Mouse (Mus musculus) adrenal gland, postnatal 4 days (tissue): ENCODE results near the gene Bahcc1. TPM values are rescaled to one million over a fixed set of nuclear protein-coding genes. Genes with fewer than 3 reads are reported as not detected.

Experiments used
- DNase-seq, 2 experiments: peaks; one replicate each; pipeline ENCODE4 v3.0.0; 2021 to 2022; ENCODE audit warnings: low spot score in 2 of 2, mixed read lengths in 2 of 2
- total RNA-seq, 2 experiments: library from RNA; stranded (reverse); gene quantifications; 2 replicates each; pipeline ENCODE4 v1.2.3; 2021

Bahcc1 gene
- total RNA-seq, 2 experiments from 2014 or later, result 25.3 to 26.7 TPM

DNA sequence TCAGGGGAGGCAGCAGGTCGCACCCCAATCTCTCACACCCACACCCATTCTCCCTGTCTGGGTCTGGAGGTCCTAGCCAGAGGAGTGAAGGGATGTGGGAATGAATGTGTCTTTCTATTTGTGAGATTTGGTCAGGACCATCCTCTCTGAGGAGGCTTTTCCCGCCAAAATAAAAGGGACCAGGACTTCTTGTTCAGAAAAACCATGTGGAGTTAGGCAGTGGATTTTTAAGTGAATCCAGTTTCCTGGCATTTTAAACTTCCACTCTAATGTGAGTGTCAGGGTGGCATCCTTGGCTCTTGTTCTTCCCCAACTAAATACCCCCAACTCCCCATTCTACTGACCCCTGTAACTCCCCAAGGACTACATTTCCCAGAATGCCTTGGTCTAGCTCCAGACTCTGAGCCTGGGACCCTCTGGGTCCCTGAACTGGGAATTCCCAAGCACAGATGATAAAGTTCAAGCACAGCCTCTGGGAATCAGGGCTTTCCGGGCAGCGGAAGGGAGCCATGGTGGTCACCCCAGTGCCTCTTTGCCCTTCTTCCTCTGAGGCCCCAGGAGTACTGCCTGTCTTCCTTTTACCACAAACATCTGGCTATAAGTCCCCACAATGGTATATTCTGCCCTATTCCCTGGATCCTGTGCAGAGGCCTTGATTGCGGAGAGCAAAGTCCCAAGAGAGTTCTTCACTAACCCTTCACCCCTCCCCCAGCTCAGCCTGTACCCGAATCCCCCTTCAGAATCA lies 9.4 kb downstream of the Bahcc1 start:
- DNase-seq, result no peak

DNA sequence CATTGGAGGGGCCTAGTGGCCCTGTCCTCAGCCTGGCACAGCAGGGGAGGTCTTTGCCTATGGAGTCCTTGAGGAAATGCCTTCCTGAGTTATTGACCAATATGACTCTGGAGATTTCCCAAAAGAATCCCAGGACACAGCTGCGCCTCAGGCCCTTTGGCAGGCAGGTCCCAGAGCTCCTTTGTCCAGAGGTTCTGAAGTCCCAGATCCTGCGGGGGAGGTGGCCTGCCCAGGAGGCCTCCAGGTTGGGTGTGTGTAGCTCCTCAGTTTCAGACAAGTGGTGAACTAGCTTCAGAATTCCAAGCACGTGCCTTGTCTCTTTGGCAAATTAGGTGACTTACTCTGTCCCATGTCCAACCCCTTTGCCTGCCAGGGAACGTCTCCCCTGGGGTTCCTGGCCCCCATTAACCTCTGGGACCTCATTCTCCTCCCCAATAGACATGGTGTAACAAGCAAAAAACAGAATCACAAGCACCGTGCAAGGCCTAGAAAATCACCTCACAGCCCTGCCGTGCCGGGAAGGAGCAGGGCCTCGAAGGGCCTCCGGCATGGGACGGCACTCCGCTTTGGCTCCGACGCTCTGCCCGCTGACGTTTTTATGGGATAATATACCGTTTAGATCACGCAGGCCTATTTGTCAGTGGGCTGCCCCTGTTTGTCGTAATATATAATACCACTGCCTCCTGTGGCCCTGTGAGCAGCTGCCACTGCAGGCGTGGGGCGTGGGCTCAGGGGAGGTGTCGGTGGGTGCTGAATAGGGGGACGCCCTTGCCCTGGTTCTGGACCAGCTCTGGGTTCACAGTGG lies 10.2 kb downstream of the Bahcc1 start:
- no peak for DNase-seq

DNA sequence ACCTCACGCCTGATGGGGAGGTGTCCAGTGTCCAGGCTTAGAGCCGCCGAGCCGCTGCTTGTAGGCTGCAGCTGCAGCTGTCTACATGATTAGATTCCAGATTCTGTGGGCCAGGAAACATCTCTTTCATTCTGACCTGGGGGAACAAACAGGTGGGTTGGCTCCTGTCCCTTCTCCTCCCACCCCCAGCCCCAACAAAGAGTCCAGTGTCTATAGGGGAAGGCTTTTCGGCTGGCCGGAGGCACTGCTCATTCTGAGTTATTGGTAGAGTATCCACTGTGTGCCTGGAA lies 10.7 kb downstream of the Bahcc1 start:
- no peak for DNase-seq

DNA sequence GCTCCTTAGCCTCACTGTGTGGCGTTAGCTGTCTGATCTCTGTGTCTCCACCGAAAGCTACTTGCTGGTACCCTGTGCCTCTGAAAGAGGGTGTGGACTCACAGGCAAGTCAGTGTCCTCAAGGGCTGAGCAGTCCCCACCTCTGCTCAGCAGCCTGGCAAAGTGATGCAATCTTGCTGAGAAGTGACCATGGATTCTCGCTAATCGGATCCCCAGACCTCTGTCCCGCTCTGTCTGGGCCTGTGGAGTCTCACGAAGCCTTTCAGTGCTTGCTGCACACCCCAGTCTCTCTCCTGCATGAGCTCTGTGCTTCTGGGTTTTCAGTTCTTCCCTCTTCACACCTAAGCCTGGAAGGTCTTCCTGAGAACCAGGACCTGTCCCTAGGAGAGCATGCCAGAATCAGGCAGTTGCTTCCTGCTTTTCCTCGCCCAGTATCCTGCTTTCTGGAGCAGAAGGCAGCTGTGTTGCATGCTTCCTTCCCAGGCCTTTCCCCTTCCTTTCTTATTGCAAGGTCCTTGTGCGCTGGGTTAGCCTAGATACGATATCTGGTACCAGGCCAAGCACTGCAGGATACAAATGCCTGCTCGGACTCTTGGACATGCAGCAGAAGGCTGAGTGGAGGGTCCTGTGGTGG lies 15.5 kb downstream of the Bahcc1 start:
- no peak for DNase-seq

GRCm38 (mm10) chr11:120248899-120249298 lies 16.2 kb downstream of the Bahcc1 start:
- DNase-seq, result no peak

DNA sequence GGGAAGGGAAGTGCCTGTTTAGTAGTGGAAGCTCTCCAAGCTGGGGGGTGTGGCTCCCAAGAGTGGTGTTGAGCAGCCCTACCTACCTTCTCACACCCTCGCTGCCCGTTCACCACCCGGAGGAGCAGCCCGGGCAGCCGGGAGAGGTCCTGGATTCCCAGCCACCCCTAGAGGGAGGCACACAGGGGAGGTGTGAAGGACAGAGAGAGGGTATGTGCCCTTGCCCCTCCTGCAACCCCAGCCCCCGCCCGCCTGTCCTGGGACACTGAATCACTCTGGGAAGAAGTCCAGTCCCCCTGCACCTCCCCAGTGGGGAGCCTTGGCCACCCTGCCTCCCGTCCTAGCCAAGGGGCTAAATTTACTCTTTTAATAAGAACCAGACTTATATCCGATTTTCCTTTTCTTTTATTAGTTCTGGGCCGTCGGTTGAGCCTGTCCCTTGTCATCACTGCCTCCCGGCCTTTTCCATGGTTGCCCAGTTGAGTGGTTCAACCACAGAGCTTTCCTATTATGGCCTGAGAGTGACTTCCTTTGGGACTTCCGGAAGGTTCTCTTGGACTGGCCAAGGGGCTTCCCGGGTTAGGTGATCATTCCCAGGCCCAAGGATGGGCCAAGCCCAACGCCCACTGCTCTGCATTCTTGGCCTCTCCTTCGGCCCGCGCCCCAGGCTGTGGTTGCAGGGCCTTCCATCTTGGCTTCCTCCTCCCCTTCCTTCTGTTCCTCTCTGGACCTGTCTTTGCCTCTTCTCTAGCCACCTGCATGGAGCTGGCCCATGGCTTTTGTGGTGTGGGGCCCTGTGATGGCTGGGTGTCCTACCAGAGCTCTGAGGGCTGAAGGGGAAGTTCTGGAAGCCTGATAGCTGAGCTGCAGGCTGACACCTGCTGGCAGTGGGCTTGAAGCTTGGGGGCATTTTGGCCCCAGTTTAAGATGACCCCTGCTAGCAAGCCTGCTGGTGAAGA lies 18.5 kb downstream of the Bahcc1 start:
- DNase-seq, result no peak

- DNase-seq, result no peak
These were observed 19.2 kb downstream of the Bahcc1 start for GRCm38 (mm10) chr11:120251950-120252308.

DNA sequence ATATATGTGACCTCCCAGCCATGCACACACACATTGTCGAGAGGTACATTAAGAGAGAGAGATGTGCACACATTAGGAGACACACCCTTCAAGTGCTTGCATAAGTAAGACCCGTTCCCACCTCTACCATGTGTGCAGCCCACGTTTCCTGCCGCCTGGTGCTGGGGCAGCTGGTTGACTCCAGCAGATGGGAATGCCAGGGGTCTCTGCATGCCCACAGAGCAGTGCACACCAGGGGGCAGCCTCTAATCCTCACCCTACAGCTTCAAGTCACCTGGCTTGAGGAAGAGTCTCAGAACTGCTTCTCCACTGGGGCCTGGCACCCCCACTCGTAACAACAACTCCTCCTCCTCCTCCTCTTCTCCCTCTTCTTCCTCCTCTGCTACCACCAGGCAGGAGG lies 19.7 kb downstream of the Bahcc1 start:
- no peak for DNase-seq

- no peak for DNase-seq
These were observed 20.3 kb downstream of the Bahcc1 start for GRCm38 (mm10) chr11:120252843-120253645.

DNA sequence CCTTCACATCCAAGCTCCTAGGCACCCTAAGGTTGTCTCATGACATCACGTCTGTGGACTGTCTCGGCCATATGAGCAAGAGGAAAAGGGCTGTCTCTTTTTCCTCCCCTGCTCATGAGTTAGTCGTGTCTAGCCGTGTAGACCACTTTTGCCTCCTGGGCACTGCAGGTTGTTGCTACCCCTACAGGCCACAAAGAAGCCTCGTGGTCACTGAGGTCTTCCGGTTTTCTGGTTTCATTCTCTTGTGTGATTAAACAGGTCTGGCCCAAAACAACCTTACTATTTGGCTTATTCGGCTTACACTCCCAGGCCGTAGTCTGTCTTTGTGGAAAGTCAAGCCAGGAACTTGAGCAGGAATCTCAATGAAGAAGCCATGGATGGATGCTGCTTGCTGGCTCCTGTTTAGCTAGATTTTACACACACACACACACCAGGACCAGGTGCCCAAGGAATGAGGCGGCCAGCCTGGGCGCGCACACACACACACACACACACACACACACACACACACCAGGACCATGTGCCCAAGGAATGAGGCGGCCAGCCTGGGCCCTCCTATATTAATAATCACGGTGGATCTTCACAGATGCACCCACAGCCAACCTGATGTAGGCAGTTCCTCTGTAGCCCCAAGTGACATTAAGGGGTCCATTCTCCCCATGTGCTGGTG lies 21.0 kb downstream of the Bahcc1 start:
- DNase-seq, result no peak

GRCm38 (mm10) chr11:120254420-120254819 lies 21.7 kb downstream of the Bahcc1 start:
- DNase-seq, result no peak

- DNase-seq, result peak in 1 of 2 experiments; percentile 55
These were observed 22.3 kb downstream of the Bahcc1 start for GRCm38 (mm10) chr11:120255038-120255437.

DNA sequence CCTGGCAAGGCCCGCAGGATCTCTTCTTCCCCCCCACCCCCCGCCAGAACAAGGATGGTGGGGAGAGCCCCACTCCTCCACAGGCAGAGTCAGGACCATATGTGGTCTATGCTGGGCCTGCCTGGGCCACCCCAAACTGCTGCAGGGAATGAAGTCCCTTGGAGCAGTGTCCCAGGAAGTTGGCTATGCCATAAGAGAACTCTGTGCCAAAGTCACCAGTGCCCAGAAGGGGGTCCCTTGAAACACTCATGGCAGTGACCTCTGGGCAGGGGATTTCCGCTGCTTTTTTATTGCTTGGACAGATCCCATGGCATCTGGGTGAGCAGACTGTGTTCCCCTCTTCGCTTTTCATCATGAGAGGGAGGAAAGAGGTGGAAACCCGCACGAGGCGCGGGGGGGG lies 22.8 kb downstream of the Bahcc1 start:
- no peak for DNase-seq

DNA sequence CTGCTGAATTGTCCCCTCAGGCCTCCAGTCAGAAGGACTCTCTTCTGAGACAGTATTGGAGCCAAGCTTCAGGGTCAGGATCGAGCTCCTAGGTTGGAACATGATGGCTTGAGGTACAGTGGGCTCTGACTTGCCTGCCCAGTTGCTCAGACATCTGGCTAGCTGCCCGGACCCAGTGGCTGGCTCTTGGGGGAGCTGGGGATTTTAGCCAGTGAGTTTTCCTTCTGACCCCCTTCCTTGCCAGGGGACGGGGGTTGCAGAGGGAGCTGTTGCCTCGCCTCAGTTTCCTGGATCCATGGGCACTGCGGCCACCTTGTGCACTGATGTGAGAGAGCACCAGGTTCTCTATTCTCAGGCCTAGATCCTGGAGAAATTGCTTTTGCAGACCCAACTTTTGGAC lies 23.4 kb downstream of the Bahcc1 start:
- no peak for DNase-seq

GRCm38 (mm10) chr11:120256543-120256942 lies 23.8 kb downstream of the Bahcc1 start:
- DNase-seq, result no peak

DNA sequence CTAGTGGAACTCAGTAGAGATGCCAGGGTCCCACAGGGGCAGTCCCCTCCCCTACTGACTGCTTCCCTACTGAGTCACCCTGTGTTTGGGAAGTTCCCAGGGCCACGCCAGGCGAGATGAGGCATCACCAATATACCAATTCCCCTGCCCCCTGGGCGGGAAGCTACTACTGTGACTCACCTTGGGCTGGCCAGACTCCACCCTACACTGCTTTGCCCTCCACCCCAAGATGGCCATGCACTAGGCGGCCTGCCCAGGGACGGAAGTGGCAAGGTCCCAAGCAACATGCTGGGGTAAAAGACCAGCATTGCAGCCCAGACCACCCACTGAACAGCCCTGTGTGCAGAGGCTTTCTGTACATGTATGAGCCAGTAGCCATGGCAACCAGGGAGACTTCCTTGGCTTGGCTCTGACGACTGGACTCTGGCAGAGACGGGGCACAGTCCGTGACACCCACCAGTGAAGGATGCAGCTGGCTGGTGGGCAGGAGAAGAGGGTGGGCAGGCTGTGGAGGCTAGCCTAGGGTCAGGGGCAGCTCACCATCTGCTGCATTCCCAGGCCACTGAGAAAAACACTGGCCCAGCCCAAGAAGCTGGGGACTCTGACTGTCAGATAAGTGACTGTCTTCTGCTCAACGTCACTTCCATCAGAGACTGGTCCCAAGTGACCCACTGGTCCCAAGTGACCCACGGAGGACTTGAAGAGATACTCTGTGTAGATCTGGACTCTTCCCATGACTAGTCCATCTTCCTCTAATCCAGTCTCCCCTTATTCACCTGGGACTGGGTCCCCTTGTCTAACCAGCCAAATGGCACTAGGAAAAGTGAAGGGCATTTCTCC lies 24.5 kb downstream of the Bahcc1 start:
- DNase-seq, result peak in 1 of 2 experiments; percentile 32

- no peak for DNase-seq
These were observed 25.2 kb downstream of the Bahcc1 start for GRCm38 (mm10) chr11:120257911-120258310.

DNA sequence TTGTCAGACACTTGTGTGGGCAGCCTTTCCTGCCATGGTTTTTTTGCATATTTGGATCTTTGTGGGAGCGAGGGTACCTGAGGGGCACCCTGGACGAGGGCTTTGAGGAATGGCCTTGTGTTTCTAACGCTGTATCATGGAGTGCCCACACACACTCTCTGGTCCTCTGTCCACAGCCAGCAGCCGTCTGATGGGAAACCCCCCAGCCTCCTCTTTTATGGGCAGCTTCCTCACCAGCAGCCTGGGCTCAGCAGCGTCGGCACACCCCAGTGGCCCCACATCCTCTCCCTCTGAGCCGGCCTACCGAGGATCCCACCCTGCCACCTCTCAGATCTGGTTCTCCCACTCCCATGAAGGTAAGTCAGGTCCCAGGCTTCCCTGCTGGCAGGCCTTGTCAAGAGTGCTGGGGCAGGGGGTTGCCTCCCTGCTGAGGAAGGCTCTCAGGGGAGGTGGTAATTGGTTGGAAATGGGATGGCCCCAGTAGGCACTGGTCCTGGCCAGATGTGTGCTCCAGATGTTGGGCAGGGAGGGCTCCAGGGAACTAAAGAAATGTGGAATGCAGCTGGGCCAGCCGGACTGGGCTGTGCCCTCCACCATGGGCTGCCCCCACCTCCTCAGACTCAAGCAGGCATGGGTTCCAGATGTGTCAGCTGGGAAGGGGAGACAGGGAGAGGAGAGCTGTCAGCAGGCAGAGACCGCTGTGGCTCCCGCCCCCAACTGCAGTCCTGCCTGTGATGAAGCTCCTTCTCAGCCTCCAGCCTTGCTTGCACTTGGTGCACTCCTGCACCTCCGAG lies 26.3 kb downstream of the Bahcc1 start:
- DNase-seq, result no peak
